Mouse (Mus musculus): ENCODE results near the gene Pou3f1.

Pou3f1 gene

DNA sequence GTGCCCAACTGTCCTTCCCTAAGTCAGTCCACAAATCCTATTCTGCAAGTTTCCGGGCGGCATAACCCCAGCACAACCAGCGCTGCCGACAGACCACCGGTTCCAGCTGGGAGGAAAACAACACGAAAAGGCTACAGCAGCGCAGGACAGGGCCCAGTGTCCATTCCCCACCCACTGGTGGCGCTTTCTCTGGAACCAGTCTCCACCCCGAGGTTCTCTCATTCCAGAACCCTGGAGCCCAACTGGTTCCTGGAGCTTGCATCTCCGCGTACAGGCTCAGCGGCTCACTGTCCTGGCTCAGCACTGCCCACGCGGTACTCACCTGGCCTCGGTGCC, at the start of gene Pou3f1:
TSS of gene Pou3f1 (plus strand) at position 290 of the 336 bp plus-strand sequence.
- no peak for DNase-seq (ENCODE audit: low read depth)

DNA sequence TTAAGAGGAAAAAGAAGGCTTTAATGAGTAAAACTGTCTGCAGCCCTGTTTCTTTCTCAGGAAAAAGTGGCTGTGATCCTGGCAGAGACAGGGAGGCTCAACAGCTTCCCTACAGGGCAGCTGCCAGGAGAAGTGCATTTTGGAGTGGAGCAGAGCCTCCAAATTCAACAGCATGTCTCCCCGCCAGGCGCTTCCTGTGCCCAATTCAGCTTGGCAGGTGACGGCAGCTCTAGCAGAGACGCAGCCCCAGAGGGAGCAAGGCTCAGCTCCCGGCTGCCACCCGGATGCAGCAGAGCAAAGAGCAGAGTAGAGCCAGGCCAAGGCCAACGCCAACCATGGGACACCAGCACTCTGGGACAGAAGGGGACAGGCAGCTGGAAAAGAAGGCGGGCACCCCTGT, 49.4 kb upstream of the Pou3f1 start:
- no peak for DNase-seq (ENCODE audit: low read depth)

DNA sequence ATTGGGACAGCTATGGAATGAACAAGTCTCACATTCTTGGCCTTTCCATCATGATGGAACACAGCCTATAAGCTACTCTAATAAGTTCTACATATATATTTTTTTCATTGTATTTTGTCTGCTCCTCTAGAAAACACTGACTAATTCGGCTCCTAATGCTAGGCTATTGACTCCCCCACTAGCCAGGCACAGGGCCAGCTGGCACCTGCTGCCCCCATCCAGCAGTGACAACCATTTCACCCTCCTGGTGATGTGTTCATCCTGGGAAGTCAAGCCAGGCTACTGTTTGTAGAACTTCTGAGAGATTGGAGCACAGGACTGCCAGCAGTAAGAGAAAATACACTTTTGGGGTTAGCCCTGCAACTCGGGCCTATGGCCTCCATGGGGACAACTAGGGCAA, 46.5 kb upstream of the Pou3f1 start:
- DNase-seq (ENCODE audit: low read depth): no peak

DNA sequence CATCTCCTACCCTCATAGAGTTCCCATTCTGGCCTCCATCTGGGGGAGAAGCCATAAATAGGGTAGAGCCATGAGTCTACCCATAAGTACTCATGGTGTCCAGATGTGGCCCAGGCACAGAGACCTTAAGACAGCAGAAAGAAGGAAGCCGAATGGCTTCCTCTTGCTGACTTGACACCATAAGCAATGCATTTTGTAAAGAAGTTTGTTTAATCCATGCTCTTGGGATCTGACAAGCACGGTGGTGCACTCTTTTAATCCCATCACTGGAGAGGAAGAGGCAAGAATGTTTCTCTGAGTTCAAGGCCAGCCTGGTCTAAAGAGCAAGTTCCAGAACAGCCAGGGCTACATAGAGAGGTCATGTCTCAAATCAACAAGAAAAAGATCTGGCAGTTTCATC, 45.9 kb upstream of the Pou3f1 start, which contains the start of gene 3100002H09Rik:
TSS of gene 3100002H09Rik (minus strand) at position 101 of the 400 bp plus-strand sequence.
- DNase-seq (ENCODE audit: low read depth): no peak

DNA sequence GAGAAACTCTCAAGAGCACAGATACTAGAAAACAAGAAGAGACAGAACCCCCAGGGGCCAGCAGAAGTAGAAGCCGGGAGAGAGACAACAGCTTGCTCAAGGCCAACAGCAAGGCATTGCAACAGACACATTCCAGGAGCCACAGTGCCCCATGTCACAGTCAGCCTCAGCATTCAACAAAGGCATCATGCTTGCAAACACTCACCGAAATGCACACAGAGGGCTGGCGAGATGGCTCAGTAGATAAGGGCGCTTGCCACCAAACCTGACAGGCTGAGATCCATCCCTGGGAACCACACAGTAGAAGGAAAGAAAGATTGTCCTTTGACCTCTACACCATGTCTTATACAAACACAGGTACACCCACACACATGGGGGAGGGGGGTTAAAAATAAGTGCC, 44.8 kb upstream of the Pou3f1 start:
- DNase-seq (ENCODE audit: low read depth): no peak

DNA sequence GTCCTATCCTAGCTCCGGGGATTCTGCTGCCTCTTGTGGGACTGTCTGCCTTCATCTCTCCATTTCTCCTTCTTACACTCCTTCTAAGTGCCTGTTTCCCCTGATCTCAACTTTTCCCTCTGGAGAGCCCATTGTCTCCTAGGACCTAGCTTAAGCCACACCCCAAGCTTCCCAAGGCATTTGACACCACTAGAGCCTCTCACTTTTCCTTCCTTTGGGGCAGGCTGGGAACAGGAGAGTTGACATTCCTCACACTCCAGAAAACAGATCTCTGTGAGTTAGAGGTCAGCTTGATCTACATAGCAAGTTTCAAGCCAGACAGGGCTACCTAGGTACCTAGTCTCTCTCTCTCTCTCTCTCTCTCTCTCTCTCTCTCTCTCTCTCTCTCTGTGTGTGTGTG, 42.4 kb upstream of the Pou3f1 start:
- no peak for DNase-seq (ENCODE audit: low read depth)

DNA sequence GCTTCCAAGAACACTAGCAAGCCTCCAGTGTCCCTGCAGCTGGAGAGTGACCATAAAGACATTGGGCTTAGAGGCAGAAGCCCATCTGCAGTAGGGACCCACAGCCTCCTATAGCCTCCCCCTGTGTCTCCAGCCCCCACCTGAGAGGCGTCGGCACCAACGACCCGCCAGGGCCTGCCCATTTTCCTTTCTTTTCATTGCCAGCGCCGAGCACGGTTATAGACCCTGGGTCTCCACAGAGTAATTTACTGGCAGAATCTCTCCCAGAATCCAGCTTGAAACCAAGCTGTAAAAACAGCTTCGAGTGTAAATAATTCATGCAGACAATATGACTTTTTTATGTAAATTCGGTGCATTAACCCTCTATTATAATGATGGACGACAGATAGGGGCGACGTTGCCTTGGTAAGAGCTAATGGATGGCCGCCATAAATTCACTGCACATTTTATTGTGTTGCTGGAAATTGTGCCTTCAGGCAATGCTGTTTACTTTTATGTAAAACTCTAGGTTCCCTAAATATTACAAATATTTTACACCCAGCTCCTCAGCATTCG, 41.1 kb upstream of the Pou3f1 start:
- no peak for DNase-seq (ENCODE audit: low read depth)

DNA sequence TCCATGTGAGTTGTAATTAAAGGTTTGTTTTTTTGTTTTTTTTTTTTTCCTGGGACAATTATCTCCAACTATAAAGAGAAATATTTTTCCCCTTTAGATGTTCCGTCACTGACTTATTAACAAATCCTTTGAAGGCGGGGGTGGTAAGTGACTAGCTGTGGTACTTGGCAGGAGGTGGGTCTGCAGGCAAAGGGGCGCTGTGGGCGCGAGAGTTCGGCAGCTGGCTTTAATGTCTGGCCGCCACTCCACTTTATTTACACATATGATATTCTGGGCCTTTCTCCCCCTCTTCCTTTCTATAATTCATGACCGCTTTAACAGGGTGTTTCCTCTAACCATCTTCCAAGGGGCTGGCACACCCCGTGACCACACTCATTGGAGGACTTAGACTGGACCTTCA, 40.6 kb upstream of the Pou3f1 start:
- no peak for DNase-seq (ENCODE audit: low read depth)

DNA sequence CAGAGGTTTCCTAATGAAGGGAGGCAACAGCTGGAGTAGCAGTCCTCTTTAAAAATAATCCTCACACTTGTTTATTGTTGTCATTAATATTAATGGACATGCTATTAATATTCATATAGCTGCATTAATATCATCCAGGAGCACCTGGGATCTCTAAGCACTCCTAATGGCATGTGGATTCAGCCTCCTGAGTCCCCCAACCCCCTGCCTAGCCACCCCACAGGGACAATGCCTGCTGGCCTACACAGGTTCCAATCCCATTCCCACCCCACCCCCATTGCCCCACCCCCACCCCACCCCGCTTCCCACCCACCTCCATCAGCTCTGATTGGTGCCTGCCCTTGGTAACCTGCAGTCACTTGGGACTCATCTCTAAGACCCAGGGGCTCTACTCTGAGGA, 40.0 kb upstream of the Pou3f1 start:
- DNase-seq (ENCODE audit: low read depth): no peak

DNA sequence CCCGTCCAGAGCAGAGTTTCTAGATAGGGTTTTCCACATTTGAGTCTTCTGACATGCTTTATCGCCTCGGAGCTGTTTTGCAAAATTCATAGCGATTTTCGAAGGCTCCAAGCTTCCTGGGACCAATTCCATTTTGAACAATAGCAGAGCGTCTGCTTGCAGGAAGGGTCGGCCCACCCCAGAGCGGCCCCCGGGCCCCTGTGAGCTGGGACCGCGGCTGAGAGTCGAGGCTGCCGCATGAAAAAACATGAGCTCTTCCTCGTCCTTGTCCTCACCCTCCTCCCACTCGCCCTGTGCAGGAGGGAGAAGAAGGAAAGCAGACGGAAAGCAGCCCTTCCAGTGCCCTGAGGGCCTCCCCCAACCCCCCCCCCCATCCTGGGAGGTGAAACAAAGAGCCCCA, 38.0 kb upstream of the Pou3f1 start:
- no peak for DNase-seq (ENCODE audit: low read depth)

DNA sequence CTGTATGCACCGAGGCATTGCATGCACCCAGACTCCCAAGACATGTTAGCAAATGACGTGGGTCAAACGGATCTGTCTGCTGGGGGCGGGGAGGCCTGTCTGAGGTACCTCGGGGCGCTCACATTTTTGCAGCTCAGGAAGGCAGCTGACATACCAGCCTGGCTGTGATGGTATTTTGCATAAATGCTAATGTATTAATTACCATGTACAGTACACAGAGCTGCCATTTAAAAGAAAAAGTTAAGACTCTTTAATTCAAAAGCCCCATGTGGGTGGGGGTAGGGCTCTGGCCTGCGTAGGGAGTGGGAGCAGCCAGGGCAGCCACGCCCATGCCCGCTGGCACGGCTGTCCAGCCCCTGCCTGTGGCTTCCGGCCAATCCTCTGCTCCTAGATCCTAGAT, 35.2 kb upstream of the Pou3f1 start:
- no peak for DNase-seq (ENCODE audit: low read depth)

DNA sequence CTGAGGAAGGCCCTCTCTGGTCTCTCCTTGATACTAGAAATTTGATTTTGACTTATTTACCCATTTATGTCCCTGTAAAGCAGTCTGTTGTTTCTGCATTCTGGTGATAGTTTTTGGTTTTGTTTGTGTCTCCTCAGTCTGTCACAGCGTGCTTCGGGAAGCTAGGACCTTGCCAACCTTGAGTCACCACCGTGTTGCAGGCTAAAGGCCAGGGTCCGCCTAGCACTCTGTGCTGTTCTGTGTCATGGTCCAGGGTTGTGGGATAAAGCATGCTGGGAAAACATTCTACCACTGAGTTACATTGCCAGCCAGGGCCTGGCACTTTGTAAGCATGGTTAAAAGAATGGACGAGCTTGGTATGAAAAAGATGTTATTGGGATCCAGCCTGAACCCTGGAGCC, 34.0 kb upstream of the Pou3f1 start:
- DNase-seq (ENCODE audit: low read depth): no peak

DNA sequence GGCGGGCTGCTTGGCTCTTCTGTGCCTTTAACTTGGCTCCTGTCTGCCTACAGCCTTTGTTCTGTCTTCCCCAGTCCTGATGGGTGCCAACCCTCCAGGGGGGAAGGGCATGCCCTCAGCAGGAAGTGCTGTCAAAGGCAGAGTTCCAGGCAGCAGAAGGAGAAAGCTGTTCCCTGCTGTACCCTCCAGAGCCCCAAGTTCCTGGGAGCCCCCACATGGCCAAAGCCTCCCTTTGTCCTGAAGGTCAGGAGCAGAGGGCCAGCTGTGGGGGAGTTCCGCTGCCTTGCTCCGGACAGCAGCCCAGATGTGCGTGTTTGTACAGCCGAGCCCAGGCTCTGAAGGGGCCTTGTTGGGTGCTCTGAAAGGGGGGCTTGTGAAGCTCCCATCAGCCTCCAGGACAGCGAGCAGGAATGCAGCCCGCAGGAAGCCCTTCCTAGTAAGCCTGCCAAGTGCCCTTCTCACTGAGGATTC, 32.5 kb upstream of the Pou3f1 start:
- peak; percentile 21 for DNase-seq (ENCODE audit: low read depth)

DNA sequence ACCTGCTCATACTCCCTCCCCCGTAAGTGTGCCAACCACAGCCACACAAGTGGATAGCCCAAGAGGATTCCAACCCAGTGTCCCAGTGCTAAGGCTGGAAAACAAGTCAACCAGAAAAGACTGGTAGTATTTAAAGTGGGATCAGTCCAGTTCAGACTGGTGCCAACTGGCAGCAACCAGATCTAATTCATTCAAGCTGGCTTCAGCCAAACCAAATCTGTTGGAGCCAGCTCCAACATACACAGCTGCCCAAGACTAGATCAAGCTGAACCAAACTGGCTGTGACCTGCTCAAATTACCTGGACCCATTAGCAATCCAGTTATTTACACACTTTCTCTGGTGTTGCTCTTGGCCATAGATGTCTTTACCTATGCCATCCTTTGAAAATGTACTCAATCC, 29.8 kb upstream of the Pou3f1 start:
- peak; percentile 45 for DNase-seq (ENCODE audit: low read depth)

DNA sequence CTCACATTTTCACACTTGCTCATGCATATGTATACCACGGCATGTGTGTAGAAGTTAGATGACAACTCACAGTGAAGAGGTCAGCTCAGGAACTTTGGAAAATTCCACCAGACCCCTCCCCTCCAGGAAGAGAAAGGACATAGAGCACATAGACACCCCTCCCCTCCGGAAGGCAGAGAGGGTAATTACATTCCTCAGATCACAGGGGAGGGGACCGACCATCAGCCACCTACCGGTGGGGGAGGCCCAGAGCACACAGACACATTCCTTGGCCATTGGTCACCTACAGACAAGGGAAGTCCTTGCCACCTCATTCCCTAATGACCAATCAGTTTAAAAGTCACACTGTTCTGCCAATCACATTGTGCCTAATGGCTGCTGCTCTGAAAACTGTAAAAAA, 25.2 kb upstream of the Pou3f1 start:
- DNase-seq (ENCODE audit: low read depth): no peak

DNA sequence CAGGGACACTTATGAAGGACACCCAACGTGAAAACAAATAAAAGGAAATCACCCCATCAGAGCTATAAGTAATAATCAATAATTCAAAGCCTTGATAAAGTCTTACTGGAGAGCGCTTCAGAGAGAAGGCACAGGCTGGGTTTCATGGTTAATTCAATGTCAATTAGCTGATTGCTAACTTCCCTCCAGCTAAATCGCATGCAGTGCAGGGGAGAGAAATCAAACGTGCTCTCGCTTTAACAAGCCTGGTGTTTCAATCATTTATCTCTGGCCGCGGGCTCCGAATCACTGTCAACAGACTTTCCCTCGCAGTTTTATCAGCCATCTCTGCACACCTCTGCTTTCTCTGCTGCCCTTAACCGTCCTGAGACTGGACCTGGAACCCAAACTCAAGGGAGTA, 23.8 kb upstream of the Pou3f1 start:
- no peak for DNase-seq (ENCODE audit: low read depth)

DNA sequence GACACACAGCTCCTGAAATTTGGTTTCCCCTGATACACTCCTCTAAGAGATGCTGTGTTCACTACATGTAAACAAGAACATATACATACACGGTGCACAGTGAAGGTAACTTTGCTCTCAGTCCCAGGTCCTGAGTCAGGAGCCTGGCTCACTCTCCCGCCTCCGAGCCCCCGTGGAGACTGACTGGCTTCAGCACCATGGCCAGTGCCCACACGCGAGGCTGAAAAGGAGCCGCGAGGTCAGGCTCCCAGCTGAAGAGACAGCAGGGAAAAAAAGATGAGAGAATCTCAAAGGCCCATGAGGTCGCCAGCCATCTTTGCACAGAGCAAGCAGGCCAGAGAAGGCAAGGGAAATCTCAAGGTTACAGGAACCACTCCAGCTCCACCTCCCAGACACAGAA, 23.3 kb upstream of the Pou3f1 start:
- peak; percentile 68 for DNase-seq (ENCODE audit: low read depth)

DNA sequence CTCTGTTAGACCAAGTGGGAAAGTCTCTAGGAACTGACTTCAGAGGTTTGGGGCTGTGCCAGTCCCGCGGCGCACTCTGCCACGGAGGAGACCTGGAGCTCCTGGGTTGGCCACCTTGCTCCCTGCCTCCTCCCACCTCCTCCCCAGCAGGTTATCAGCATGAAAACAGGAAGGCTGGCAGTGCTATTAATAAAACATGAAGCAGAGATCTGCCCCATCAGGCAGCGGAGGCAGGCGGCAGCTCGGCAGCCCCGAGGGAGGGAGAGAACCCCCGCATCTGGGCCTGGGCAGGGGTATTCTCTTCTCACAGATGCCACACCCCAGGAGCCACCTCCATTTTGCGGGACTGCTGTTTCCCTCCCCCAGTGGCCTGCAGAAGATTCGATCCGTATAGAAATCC, 16.9 kb upstream of the Pou3f1 start:
- DNase-seq (ENCODE audit: low read depth): no peak

DNA sequence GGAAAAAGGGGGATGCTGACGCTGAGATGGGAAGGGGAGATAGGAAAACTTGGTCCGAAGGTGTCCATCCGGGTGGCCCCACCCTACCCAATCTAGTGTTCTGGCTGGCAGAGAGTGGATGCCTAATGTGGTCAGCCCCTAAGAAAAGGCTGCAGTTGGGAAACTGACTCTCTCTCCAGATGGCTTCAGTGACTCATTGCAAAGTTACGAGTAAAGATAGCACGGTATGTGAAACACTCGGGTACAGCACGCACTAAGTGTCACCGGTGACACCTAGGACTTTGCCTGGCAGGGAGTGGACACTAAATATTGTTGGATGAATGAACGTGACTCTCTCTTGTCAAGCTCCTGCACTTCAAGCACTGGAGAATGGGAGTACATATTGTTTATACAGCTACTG, 12.7 kb upstream of the Pou3f1 start:
- DNase-seq (ENCODE audit: low read depth): no peak

DNA sequence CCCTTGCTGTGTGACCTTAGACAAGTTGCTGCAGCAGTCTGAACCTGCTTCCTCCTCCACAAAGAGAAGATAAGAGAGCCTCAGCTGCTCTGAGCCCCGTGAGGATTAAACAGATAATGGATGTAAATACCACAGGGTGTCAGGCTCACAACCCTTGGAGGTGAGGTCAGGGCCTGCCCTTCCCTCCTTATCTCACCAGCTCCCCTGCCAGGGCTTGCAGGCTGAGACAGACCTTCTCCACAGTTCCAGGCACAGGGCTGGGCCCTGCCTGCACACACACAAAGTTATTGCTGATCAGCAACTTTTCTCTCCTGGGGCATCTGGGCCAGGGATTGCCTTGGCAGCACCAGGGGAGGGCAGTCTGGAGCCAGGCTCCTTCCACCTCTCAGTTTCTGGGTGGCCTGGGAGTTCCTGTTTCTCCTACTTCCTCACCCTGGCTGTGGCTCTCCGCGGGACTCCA, 11.6 kb upstream of the Pou3f1 start:
- peak; percentile 42 for DNase-seq (ENCODE audit: low read depth)

DNA sequence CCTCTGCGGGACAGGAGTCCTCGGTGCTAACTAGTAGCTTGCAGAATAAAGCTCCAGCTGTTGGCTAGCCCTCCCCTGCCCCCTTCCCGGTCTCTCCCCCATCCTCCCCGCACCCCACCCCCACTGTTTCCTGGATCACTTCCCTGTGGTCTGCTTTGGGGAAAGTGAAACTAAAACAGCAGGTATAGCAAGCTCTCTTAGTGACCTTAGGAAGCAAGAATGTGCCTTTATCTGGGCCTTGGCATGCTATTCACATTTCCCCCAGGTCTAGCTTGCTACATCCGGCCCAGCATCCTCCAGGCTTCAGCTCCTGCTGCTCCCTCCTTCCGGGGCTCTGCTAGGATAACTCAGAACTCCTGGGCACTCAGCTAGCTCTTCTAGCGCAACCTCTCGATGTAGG, 10.0 kb upstream of the Pou3f1 start:
- peak; percentile 63 for DNase-seq (ENCODE audit: low read depth)

DNA sequence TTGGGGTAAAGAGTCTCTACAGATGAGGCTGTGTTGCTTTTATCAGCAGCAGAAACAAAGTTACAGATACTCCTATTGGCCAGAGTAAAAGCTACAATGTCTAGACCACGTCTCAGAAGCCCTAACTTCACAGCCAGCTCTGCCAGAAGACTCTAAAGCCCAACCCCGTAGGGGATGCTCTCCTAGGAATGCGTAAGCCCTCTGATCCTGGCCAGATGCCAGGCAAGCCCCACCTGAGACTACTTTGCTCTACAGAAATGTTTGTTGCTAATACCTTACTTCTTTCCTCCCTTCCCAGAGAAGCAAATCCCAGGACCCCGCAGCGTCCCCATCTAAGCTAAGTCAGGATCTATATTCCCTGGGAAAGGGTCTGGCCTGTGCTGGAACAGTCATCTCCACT, 8.7 kb upstream of the Pou3f1 start:
- DNase-seq (ENCODE audit: low read depth): no peak

DNA sequence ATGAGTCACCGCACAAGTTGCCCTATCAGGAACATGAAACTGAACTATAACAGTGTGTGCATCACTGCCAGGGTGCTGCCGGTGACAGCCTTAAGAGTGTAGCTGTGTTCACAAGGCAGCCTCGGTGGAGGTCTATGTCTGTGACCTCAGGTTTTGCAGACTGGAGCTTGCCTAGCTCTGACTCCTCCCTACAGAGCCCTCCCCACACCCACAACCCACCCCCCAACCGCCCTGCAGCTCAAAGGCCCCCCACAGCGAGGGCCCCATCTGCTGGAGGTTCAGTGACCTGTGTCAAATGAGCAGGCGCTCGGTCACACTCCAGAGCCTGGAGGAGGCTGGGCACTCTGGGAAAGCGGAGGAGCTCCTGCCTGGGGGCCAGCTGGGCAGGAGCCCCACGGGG, 3.7 kb upstream of the Pou3f1 start:
- DNase-seq (ENCODE audit: low read depth): peak; percentile 57

DNA sequence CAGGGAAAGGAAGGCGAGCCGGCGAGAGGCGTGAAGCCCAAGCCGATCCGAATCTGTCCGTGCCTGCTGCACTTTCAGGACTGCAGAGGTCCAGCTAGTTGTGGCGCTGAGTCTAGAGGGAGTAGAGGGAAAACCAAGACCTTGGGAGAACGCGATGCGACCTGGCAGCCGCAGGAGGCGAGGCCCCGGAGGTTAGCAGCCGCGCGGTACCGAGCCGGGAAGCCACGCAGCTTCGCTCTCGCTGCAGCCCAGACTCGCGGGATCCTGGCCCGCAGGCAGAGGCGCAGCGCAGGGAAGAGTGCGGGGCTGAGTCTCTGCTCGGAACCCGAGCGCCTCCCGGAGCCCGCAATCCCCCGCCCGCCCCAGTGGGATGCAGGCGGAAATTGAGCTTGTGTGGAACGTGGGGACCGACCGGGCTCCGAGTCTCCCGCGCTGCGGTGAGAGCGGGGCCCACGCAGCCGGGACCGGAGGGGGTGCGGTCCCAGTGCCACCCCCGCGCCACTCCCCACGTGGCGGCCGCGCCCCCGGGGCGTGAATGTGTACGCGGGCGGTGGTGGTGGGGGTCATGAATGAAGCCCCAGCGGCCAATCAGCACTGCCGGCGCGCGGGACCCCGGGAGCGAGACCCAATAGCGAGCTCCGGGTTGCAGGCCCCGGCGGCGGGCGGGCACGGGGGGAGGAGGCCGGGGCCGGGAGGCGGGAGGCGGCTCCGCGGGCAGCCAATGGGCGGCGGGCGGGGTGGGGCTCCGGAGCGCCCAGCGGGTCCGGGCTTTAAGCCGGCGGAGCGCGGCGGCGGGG, 445 bp downstream of the Pou3f1 start:
- no peak for DNase-seq (ENCODE audit: low read depth)

Measured in NIH3T3 (cell line).